Mouse (Mus musculus): ENCODE measurements at regions not wholly inside any gene's neighbourhood (a gene's known extent, or its start where the extent isn't known, plus 50 kb on each side); places are given as distances from the start of the nearest gene placed in this dataset.

GRCm38 (mm10) chr13:83112741-83113140, 391.1 kb upstream of the Mef2c start:
- no peak for DNase-seq

GRCm38 (mm10) chr13:83113808-83114207, 390.0 kb upstream of the Mef2c start:
- DNase-seq: no peak

- no peak for DNase-seq
These were observed 389.4 kb upstream of the Mef2c start for GRCm38 (mm10) chr13:83114401-83114800.

GRCm38 (mm10) chr13:83115691-83116090, 388.1 kb upstream of the Mef2c start:
- DNase-seq: no peak

GRCm38 (mm10) chr13:83120343-83120742, 383.5 kb upstream of the Mef2c start:
- DNase-seq: no peak

GRCm38 (mm10) chr13:83123596-83123995, 380.2 kb upstream of the Mef2c start:
- DNase-seq: no peak

GRCm38 (mm10) chr13:83124651-83125050, 379.2 kb upstream of the Mef2c start:
- no peak for DNase-seq

GRCm38 (mm10) chr13:83126438-83126837, 377.4 kb upstream of the Mef2c start:
- DNase-seq: no peak

GRCm38 (mm10) chr13:83131129-83131981, 372.5 kb upstream of the Mef2c start:
- no peak for DNase-seq

- DNase-seq: no peak
These were observed 371.9 kb upstream of the Mef2c start for GRCm38 (mm10) chr13:83131982-83132354.

GRCm38 (mm10) chr13:83132671-83133638, 370.9 kb upstream of the Mef2c start:
- DNase-seq: no peak

- no peak for DNase-seq
These were observed 360.5 kb upstream of the Mef2c start for GRCm38 (mm10) chr13:83143316-83143715.

- DNase-seq: no peak
These were observed 349.2 kb upstream of the Mef2c start for GRCm38 (mm10) chr13:83154626-83155124.

- no peak for DNase-seq
These were observed 343.9 kb upstream of the Mef2c start for GRCm38 (mm10) chr13:83159969-83160368.

GRCm38 (mm10) chr13:83162761-83163160, 341.1 kb upstream of the Mef2c start:
- DNase-seq: no peak

- DNase-seq: no peak
These were observed 328.7 kb upstream of the Mef2c start for GRCm38 (mm10) chr13:83175086-83175485.

- DNase-seq: no peak
These were observed 301.7 kb upstream of the Mef2c start for GRCm38 (mm10) chr13:83201931-83202671.

- no peak for DNase-seq
These were observed 297.2 kb upstream of the Mef2c start for GRCm38 (mm10) chr13:83206622-83207021.

GRCm38 (mm10) chr13:83207513-83207912, 296.3 kb upstream of the Mef2c start:
- no peak for DNase-seq

- no peak for DNase-seq
These were observed 295.7 kb upstream of the Mef2c start for GRCm38 (mm10) chr13:83208111-83208510.

GRCm38 (mm10) chr13:83214811-83215210, 289.0 kb upstream of the Mef2c start:
- no peak for DNase-seq

- DNase-seq: no peak
These were observed 287.4 kb upstream of the Mef2c start for GRCm38 (mm10) chr13:83216454-83216853.
